Mouse (Mus musculus): Measurements from ENCODE around the gene Cdk11b.
"Not testable (repeated sequence)": the region's sequence is repeated elsewhere in the genome, so short reads cannot be mapped to it uniquely, and the experiment has no call there.

The Cdk11b gene

GRCm38 (mm10) chr4:155606825-155607224, 17.8 kb upstream of the Cdk11b start:
- no peak for DNase-seq

GRCm38 (mm10) chr4:155611860-155612259, 12.8 kb upstream of the Cdk11b start:
- DNase-seq = no peak

- no peak for DNase-seq
These were observed 11.4 kb upstream of the Cdk11b start for GRCm38 (mm10) chr4:155613264-155613663.

- DNase-seq = no peak
These were observed 6.3 kb upstream of the Cdk11b start for GRCm38 (mm10) chr4:155618321-155618720.

- no peak for DNase-seq
These were observed 5.6 kb downstream of the Cdk11b start for GRCm38 (mm10) chr4:155630267-155630666.

GRCm38 (mm10) chr4:155635766-155636499, 11.3 kb downstream of the Cdk11b start:
- DNase-seq = no peak

- DNase-seq = no peak
These were observed 18.9 kb downstream of the Cdk11b start for GRCm38 (mm10) chr4:155643531-155643930.

- DNase-seq = not testable (repeated sequence)
These were observed 20.7 kb downstream of the Cdk11b start, which contains the start of gene Gm10563 for GRCm38 (mm10) chr4:155645308-155645707. Gene Gm10563, minus strand, starts transcription at chr4:155645408.

GRCm38 (mm10) chr4:155645721-155646120, 21.1 kb downstream of the Cdk11b start:
- no peak for DNase-seq

- DNase-seq = no peak
These were observed 24.7 kb downstream of the Cdk11b start for GRCm38 (mm10) chr4:155649355-155649754.

GRCm38 (mm10) chr4:155651553-155652269, 27.1 kb downstream of the Cdk11b start:
- DNase-seq = no peak

- no peak for DNase-seq
These were observed 27.8 kb downstream of the Cdk11b start for GRCm38 (mm10) chr4:155652283-155653085.

GRCm38 (mm10) chr4:155653086-155653450, 28.4 kb downstream of the Cdk11b start, which contains the start of gene Mmp23:
Gene Mmp23, minus strand, starts transcription at chr4:155653384.
- DNase-seq = peak; percentile 82

- DNase-seq = peak; percentile 62
These were observed 29.0 kb downstream of the Cdk11b start for GRCm38 (mm10) chr4:155653451-155654182.

GRCm38 (mm10) chr4:155654183-155654455, 29.5 kb downstream of the Cdk11b start:
- DNase-seq = no peak

GRCm38 (mm10) chr4:155654456-155655298, 30.0 kb downstream of the Cdk11b start:
- DNase-seq = peak; percentile 75

GRCm38 (mm10) chr4:155656214-155656751, 31.6 kb downstream of the Cdk11b start:
- DNase-seq = no peak

GRCm38 (mm10) chr4:155658961-155659360, 34.3 kb downstream of the Cdk11b start:
- no peak for DNase-seq

GRCm38 (mm10) chr4:155660641-155661040, 36.0 kb downstream of the Cdk11b start:
- DNase-seq = no peak

GRCm38 (mm10) chr4:155666903-155667302, 42.2 kb downstream of the Cdk11b start:
- no peak for DNase-seq

All from embryo, embryonic 11 days (tissue).